Mouse (Mus musculus): Measurements from ENCODE around the gene Fscn3. TPM values are rescaled to one million over a fixed set of nuclear protein-coding genes. Genes with fewer than 3 reads are reported as not detected.

Gene Fscn3
- total RNA-seq, 4 experiments from 2014 or later = not detected

DNA sequence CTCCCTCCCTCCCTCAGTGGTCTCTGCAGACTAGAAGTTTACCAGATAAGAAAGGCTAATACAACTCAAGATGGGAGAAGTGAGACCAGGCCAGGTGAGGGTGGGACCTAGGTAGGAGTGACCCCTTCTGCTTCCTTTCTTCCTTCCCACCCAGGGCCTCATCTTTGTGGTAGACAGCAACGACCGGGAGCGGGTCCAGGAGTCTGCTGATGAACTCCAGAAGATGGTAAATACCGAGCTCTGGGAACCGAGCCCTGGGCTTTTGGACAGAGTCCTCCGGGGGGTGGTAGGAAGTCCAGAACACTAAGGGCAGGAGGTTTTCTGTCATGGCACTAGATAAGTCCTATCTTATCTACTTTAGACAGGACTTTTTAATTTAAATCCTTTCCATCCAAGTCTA is 2.6 kb upstream of the Fscn3 start:
- DNase-seq (ENCODE audit: low spot score in 2 of 2) = no peak

DNA sequence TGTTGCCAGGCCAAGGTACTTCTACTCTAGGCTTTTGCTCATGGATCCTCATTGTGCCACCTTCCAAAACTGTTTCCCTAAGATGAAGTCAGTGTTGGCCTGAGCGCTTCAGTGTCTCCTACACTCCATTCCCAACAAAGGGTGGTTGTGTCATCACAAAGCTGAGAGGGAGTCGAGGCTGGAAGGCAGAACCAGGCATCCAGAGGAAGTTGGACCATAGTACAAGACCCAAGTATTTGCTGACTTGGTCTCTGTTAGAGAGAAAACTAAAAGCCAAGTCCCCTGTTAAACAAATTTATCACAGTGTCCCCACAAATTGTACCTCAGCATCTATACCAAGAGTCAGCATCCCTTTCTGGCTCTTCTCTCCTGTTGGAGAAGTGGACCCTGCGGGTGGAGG is 701 bp downstream of the Fscn3 start, which contains the start of gene Gcc1:
Gene Gcc1, minus strand, starts transcription at position 101 of the 400 bp plus-strand sequence.
- no peak for DNase-seq (ENCODE audit: low spot score in 2 of 2)

DNA sequence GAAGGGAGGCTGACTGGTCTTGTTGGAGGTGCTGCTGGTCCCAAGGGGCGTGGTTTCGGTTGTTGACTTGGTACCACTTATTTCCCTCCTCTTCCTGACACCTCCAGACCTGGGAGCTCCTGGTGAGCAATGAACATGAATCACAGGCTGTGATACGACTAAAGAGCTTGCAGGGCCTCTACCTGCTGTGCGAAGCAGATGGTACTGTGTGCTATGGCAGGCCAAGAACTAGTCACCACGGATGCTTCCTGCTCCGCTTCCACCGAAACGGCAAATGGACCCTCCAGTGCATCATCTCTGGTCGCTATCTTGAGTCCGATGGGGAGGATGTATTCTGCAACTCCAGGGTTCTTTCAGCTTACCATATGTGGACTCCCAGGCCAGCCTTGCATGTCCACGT is 2.3 kb downstream of the Fscn3 start:
- DNase-seq (ENCODE audit: low spot score in 2 of 2) = no peak

DNA sequence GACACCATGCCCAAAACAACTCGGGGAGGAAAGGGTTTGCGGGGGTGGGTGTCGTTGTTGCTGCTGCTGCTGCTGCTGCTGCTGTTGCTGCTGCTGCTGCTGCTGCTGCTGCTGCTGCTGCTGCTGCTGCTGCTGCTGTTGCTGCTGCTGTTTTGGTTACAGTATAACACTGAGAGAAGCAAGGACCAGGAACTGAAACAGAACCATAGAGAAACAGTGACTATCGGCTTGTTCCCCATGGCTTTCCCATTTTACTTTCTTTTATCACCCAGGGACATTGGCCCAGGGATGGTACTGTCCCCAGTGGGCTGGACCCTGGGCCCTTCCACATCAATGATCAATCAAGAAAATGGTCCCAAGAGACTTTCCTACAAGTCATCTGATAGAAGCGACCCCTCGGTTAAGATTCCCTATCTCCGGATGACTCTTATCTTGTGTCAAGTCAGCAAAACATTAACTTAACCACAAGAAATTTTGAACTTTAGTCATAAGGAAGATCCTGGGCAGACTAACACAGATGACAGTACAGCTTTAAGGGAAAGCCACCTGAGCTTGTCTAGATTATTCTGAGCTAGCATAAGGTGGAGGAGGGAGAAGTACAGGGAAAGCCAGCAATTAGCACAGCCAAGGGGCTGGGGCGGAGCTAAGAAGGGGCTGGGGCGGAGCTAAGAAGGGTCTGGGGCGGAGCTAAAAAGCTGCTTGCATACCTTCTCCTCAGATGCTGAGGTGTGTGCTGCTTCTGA is 3.4 kb downstream of the Fscn3 start:
- DNase-seq (ENCODE audit: low spot score in 2 of 2) = no peak

- DNase-seq (ENCODE audit: low spot score in 2 of 2) = no peak
Observed at GRCm38 (mm10) chr6:28431538-28431855, 3.9 kb downstream of the Fscn3 start.

DNA sequence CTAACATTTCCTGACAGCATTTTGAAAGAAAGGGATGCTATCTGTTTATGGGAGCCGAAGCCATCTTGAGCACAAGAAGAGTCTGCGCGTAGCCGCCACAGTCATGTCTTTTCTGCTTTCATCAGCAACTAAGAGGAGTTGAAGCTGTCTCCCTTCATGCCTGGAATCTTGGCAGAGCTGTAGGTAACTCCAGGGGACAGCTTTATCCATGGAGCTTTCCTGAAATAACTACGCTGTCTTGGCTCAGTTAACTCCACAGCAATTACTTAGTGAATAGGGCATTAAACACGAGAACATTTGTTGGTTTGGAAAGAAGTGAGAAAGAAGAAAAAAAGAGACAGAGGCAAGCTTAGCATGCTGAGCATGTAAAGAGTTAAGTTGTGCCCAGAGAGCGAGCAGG is 20.3 kb downstream of the Fscn3 start:
- DNase-seq (ENCODE audit: low spot score in 2 of 2) = no peak

- DNase-seq (ENCODE audit: low spot score in 2 of 2) = no peak
Observed at GRCm38 (mm10) chr6:28449253-28449652, 21.7 kb downstream of the Fscn3 start, which contains the start of gene Pax4. Gene Pax4 (minus strand): TSS chr6:28449353.

GRCm38 (mm10) chr6:28450481-28450880 is 22.9 kb downstream of the Fscn3 start:
- no peak for DNase-seq (ENCODE audit: low spot score in 2 of 2)

GRCm38 (mm10) chr6:28450977-28451376 is 23.4 kb downstream of the Fscn3 start:
- no peak for DNase-seq (ENCODE audit: low spot score in 2 of 2)

DNA sequence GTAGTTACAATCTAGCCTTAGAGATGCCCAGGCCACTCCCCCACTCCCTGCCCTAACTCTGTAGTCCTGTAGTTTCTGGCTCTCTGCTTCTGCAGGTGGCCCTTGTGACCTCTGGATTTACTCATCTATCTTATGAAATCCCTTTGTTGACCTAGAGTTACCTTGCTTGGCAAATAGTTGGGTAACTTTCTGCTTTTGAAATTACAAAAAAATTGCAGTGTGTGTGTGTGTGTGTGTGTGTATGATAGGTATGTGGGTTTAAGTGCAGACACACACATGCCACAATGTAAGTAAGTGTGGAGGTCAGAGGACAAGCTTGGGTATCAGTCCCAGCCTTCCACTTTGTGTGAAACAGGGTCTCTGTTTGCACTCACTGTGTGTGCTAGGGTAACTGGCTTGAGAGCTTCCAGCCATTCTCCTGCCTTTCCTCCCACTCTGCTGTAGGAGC is 31.7 kb downstream of the Fscn3 start:
- DNase-seq (ENCODE audit: low spot score in 2 of 2) = no peak

DNA sequence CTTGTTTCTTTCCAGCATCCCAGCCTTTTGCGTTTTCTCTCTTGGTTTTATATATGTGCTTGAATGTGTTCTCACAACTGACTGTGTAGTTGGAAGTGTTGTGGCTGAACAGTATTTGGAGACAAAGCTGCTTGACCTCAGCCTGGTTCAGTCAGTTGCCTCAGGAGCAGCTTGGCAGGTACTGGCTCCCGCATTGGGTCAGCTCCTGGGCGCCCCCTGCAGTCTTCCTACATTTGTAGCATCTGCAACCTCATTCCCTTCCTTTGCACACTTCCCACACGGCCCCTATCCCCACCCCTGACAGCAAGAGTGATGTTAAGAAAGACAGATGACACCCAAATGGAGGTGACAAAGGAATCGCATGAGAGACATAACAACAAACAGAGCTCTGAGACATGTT is 32.9 kb downstream of the Fscn3 start:
- peak; percentile 23 to 49 for DNase-seq (ENCODE audit: low spot score in 2 of 2)

DNA sequence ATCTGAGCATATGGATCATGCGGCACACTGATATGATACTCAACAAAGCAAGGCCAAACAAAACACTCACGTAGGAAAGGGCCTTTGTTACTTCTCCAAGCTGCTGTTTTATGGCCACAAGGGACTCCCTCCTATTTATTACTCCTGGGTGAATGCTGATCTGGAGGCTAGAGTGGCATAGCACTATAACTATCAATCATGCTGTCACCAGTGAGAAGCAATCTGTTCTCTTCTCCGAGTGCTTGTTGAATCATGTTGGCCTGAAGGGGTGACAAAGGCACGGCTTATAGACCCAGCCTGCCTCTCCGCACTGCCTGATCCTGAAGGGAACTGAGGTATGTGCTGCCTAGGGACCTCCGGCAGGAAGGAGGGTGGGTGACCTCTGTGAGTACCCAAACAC is 37.0 kb downstream of the Fscn3 start:
- no peak for DNase-seq (ENCODE audit: low spot score in 2 of 2)

- DNase-seq (ENCODE audit: low spot score in 2 of 2) = no peak
Observed at GRCm38 (mm10) chr6:28470017-28470602, 42.5 kb downstream of the Fscn3 start.

- no peak for DNase-seq (ENCODE audit: low spot score in 2 of 2)
Observed at GRCm38 (mm10) chr6:28470621-28471020, 43.0 kb downstream of the Fscn3 start.

- no peak for DNase-seq (ENCODE audit: low spot score in 2 of 2)
Observed at GRCm38 (mm10) chr6:28471284-28472035, 43.9 kb downstream of the Fscn3 start.

GRCm38 (mm10) chr6:28474211-28474610 is 46.6 kb downstream of the Fscn3 start:
- no peak for DNase-seq (ENCODE audit: low spot score in 2 of 2)

DNA sequence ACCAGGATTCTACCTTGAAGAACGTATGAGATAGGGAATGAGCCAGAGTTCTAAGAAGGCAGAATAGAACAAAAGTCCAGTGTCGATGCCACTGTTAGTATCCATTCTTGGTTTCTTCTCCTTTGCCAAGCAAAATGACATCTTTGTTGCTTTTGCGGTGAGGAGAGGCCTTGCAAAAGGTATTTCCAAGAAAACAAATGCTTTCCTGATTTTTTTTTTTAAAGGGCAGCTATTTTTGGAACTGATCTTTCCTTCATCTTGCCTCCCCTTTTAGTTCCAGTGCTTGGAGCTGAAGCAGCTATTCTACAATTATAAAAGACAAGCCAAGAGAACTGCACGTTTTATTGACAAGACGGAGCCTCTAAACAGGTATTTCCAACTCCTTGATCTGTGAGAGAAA is 47.2 kb downstream of the Fscn3 start, which contains the start of gene Snd1:
Gene Snd1, plus strand, starts transcription at position 301 of the 400 bp plus-strand sequence.
- no peak for DNase-seq (ENCODE audit: low spot score in 2 of 2)

DNA sequence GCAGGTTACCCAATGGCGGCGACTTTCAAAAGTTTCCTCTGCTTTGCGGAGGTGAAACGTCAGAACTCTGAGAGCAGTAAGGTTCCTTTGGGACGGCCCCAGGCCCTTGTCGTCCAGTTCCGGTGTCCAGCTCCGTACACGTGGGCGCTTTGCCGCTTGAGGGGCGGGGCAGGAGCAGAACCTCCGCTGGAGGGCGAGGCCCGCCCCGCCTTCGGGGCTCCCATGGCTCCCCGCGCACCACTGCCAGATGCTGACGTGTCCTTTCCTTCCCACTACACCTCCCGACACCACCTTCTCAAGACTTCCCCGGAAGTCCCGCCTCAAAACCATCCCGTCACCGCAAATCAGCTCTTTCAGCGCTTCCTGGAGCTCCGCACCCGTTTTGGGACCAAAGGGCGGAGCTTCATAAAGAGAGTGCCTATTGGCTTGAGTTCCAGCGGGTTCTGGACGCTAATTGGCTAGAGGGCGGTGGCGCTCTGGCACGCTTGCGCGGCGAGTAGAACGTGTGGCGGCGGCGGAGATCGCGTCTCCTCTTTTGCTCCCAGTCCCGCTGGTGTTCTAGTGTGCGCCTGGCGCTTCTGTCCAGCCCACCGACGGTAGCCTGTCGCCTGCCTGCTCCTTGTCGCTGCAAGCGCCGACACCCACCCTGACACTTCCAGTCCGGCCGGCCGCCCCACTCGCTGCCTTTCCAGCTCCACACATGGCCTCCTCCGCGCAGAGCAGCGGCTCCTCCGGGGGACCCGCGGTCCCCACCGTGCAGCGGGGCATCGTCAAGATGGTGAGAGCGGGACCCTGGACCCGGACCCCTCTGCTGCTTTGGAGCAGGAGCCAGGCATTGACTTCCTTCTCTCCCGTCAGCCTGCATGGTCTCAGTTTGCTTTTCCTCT is 52.5 kb downstream of the Fscn3 start:
- DNase-seq (ENCODE audit: low spot score in 2 of 2) = peak; percentile 99 to 100

- DNase-seq (ENCODE audit: low spot score in 2 of 2) = no peak
Observed at GRCm38 (mm10) chr6:28480752-28481492, 53.3 kb downstream of the Fscn3 start.

DNA sequence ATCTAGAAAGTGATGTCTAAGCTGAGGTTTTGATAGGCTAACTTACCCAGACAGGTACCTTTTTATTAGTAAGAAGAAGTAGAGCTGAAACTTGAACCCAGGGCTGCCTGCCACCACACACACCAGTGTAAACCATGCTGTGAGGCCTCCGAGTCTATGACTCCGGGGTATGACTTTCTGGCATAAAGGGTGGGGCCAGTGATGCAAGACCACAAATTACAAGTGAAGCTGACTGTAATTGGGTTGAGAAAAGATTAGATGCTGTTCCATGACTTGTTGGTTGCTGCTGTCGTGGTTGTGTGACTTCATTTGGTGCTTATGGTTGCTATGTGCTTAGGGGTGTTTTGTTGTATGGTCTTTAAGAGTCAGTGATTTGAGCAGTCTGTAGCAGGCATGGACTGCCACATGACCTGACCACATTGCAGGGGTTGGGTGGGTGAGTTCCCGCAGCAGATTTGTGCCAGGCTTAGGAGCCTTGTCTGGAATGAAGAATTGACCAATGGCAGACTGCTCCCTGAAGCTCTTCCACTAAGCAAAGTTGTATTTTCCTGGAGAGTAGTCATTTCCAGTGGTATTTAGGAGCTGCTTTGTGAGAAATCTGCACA is 55.2 kb downstream of the Fscn3 start:
- DNase-seq (ENCODE audit: low spot score in 2 of 2) = no peak
